Mouse (Mus musculus) neural tube, embryonic 14.5 days (tissue): ENCODE measurements around the gene Wscd2. TPM values are rescaled to one million over a fixed set of nuclear protein-coding genes. Genes with fewer than 3 reads are reported as not detected.

ENCODE experiments used
- ATAC-seq: fragments of 200-750 bp; cut with Nextera tagmentation; 2 replicates; pipeline ENCODE4 v1.8.0; 2017; ENCODE audit warnings: low read depth, mild to moderate bottlenecking, moderate TSS enrichment, moderate library complexity
- H3K27ac ChIP-seq: fragments of 300-500 bp; sonication (generic); 2 replicates; pipeline ENCODE4 v1.5.1; 2014; ENCODE audit warnings: low read depth, mild to moderate bottlenecking, control low read depth, low read length, moderate library complexity, mixed read lengths
- H3K27me3 ChIP-seq: fragments of 300-500 bp; sonication (generic); 2 replicates; pipeline ENCODE4 v1.6.1; 2014; ENCODE audit warnings: low read length; ENCODE audit not compliant: control insufficient read depth, insufficient read depth
- H3K36me3 ChIP-seq: fragments of 300-500 bp; sonication (generic); 2 replicates; pipeline ENCODE4 v1.6.1; 2014; ENCODE audit warnings: low read length, mixed read lengths; ENCODE audit not compliant: control insufficient read depth, insufficient read depth
- H3K4me1 ChIP-seq: fragments of 300-500 bp; sonication (generic); 2 replicates; pipeline ENCODE4 v1.6.1; 2014; ENCODE audit warnings: low read length; ENCODE audit not compliant: control insufficient read depth, insufficient read depth
- H3K4me2 ChIP-seq: fragments of 300-500 bp; sonication (generic); 2 replicates; pipeline ENCODE4 v1.6.1; 2014; ENCODE audit warnings: mild to moderate bottlenecking, low read depth, low read length, control low read depth
- H3K4me3 ChIP-seq: fragments of 300-500 bp; sonication (generic); 2 replicates; pipeline ENCODE4 v1.5.1; 2014; ENCODE audit warnings: low read depth, low read length, control low read depth, mixed read lengths
- H3K9ac ChIP-seq: fragments of 300-500 bp; sonication (generic); replicated peaks from 2 replicates; pipeline ENCODE4 v1.6.1; 2014; ENCODE audit warnings: low read depth, mild to moderate bottlenecking, control low read depth, low read length, mixed read lengths
- H3K9me3 ChIP-seq: fragments of 300-500 bp; sonication (generic); 2 replicates; pipeline ENCODE4 v1.6.1; 2016; ENCODE audit warnings: low read length; ENCODE audit not compliant: control insufficient read depth
- WGBS: fragments of 180-500 bp; shearing (Covaris S2); extraction: QIAGEN DNeasy Blood & Tissue Kit; methylation state at CpG from one replicate; pipeline ENCODE4 v1.1.7; 2014; 5-methylcytosine and 5-hydroxymethylcytosine counted together
- polyA plus RNA-seq: library from polyadenylated mRNA; unstranded; fragments of >200 nt; fragmentation: Nextera tagmentation; extraction: Ambion mirVana; gene quantifications from 2 replicates; pipeline ENCODE4 v1.2.1, GENCODE M21; 2014

The Wscd2 gene
- 19.9 and 20.3 TPM in 2 replicates for polyA plus RNA-seq

DNA sequence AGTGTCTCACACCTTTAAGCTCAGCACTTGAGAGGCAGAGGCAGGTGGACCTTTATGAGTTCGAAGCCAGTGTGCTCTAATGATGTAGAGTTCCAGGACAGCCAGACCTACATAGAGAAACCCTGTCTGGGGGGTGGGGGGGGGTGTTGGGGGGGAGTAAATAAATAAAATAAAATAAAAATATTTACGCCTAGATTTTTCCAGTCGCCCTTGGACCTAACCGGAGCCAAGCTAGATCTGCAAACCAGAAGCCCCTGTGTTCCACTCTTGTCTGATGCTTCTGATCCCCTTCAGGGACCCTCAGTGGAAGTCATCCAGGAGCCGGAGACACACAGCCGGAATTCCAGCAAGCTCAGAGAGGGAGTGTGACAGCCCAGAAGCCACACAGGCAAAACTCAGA is at the start of gene Wscd2:
Gene Wscd2 (plus strand): TSS at position 301 of the 400 bp plus-strand sequence.
- Histone ChIP-seq H3K9me3 (no peaks in the 10 kb centered on the region), H3K4me3 (peak within 1 kb of the TSS; percentile 75), H3K9ac (peak within 1 kb of the TSS; percentile 91), H3K36me3 (no peaks in the 10 kb centered on the region), H3K27ac (peak within 1 kb of the TSS; percentile 85), H3K27me3 (no peaks in the 10 kb centered on the region), H3K4me2 (peak within 1 kb of the TSS; percentile 65), H3K4me1 (peaks cover 25% of the 10 kb centered on the region)
- ATAC-seq: 0 out of 2 replicates have a peak, but pooled peaks have one; percentile 23
- WGBS: 59% methylated on average over 6 of the region's 6 CpGs

DNA sequence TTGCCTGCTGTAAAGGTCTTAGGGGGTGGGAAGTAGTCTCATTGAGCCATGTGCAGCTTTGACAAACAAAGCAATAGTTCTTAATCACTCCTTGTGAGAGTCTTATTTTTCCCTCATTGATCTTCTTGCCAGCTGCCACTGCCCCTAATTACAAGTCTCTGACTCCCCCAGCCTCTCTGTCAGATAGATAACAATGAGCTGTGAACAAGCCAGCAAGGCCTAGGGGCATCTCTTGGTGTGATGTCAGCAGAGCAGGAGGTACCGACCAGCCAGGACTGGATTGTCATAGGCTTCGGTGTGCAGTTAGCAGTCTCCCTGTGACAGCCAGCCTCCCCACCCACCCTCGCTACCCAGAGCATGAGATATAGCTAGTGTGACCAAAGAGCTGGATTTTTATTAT is 48.0 kb upstream of the Wscd2 start:
- H3K36me3 ChIP-seq: no peaks in the 10 kb centered on the region
- H3K27ac ChIP-seq: peak overlapping the region; percentile 40; the same call in 1 of the 2 replicates
- H3K4me1 ChIP-seq: peaks cover 8% of the 10 kb centered on the region; the same call in 1 of the 2 replicates
- no peaks in the 10 kb centered on the region for H3K27me3 ChIP-seq
- H3K9me3 ChIP-seq: no peaks in the 10 kb centered on the region
- peak overlapping the region; percentile 34; the same call in 1 of the 2 replicates for H3K9ac ChIP-seq
- no peak overlapping the region for H3K4me3 ChIP-seq
- WGBS: 22% methylated on average over 3 of the region's 3 CpGs
- no peak overlapping the region for H3K4me2 ChIP-seq
- ATAC-seq: peak; percentile 46; the same call in 1 of the 2 replicates

GRCm38 (mm10) chr5:113448023-113448734 is 42.0 kb upstream of the Wscd2 start:
- peak; percentile 88 for ATAC-seq
- Histone ChIP-seq H3K4me2 (no peak overlapping the region), H3K9ac (no peak overlapping the region), H3K4me1 (peaks cover 12% of the 10 kb centered on the region), H3K36me3 (no peaks in the 10 kb centered on the region), H3K27me3 (no peaks in the 10 kb centered on the region), H3K27ac (peak overlapping the region; percentile 60), H3K9me3 (no peaks in the 10 kb centered on the region), H3K4me3 (no peak overlapping the region)
- 10% methylated on average over 9 of the region's 9 CpGs for WGBS

GRCm38 (mm10) chr5:113449336-113449735 is 40.8 kb upstream of the Wscd2 start:
- Histone ChIP-seq H3K36me3 (no peaks in the 10 kb centered on the region), H3K27ac (no peak overlapping the region), H3K27me3 (no peaks in the 10 kb centered on the region), H3K4me1 (peaks cover 12% of the 10 kb centered on the region), H3K4me2 (no peak overlapping the region), H3K9ac (no peak overlapping the region), H3K4me3 (no peak overlapping the region), H3K9me3 (no peaks in the 10 kb centered on the region)
- no peak for ATAC-seq
- 60% methylated on average over 3 of the region's 3 CpGs for WGBS

- H3K9me3 ChIP-seq: no peaks in the 10 kb centered on the region
- H3K27ac ChIP-seq: no peak overlapping the region
- no peak overlapping the region for H3K4me2 ChIP-seq
- H3K4me3 ChIP-seq: no peak overlapping the region
- H3K36me3 ChIP-seq: no peaks in the 10 kb centered on the region
- H3K4me1 ChIP-seq: peaks cover 12% of the 10 kb centered on the region
- no peak for ATAC-seq
- 0% methylated on average over 1 of the region's 1 CpGs for WGBS
- H3K9ac ChIP-seq: no peak overlapping the region
- H3K27me3 ChIP-seq: no peaks in the 10 kb centered on the region
Measured at GRCm38 (mm10) chr5:113452691-113453090, 37.4 kb upstream of the Wscd2 start.

- Histone ChIP-seq H3K36me3 (no peaks in the 10 kb centered on the region), H3K4me2 (no peak overlapping the region), H3K9ac (no peak overlapping the region), H3K27ac (no peak overlapping the region; the same call in 1 of the 2 replicates), H3K27me3 (no peaks in the 10 kb centered on the region), H3K4me1 (peaks cover 11% of the 10 kb centered on the region), H3K9me3 (no peaks in the 10 kb centered on the region), H3K4me3 (no peak overlapping the region)
- 1% methylated on average over 4 of the region's 4 CpGs for WGBS
- no peak for ATAC-seq
Measured at GRCm38 (mm10) chr5:113453356-113453755, 36.8 kb upstream of the Wscd2 start.

DNA sequence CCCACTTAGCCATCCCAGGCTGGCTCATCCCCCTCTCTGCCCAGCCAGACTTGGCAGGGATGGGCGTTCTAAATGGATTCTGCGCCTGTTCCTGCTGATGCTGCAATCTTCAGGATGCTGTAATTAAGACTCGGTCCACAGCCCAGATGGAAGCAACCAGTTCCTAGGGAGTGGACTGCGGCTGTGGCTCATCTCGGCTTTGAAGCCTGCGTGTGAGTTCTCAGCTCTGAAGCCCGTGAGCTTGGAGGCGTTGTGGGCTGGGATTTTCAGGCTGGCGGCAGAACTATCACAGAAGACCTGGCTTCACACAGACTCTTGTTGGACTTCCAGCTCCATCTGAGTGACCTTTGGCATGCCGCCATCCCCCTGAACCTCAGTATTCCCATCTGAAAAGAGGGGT is 34.1 kb upstream of the Wscd2 start:
- H3K27ac ChIP-seq: no peak overlapping the region
- H3K9me3 ChIP-seq: no peaks in the 10 kb centered on the region
- 79% methylated on average over 10 of the region's 10 CpGs for WGBS
- peaks cover 8% of the 10 kb centered on the region; the same call in 1 of the 2 replicates for H3K4me1 ChIP-seq
- no peak overlapping the region for H3K4me3 ChIP-seq
- no peak overlapping the region for H3K4me2 ChIP-seq
- H3K27me3 ChIP-seq: no peaks in the 10 kb centered on the region
- no peak; the same call in 1 of the 2 replicates for ATAC-seq
- no peak overlapping the region for H3K9ac ChIP-seq
- no peaks in the 10 kb centered on the region for H3K36me3 ChIP-seq

- WGBS: 89% methylated on average over 4 of the region's 4 CpGs
- no peak overlapping the region for H3K4me2 ChIP-seq
- no peak overlapping the region for H3K27ac ChIP-seq
- H3K36me3 ChIP-seq: no peaks in the 10 kb centered on the region
- H3K9ac ChIP-seq: no peak overlapping the region
- H3K27me3 ChIP-seq: no peaks in the 10 kb centered on the region
- H3K9me3 ChIP-seq: no peaks in the 10 kb centered on the region
- H3K4me3 ChIP-seq: no peak overlapping the region
- ATAC-seq: no peak
- H3K4me1 ChIP-seq: peaks cover 13% of the 10 kb centered on the region
Measured at GRCm38 (mm10) chr5:113456756-113457155, 33.4 kb upstream of the Wscd2 start.

DNA sequence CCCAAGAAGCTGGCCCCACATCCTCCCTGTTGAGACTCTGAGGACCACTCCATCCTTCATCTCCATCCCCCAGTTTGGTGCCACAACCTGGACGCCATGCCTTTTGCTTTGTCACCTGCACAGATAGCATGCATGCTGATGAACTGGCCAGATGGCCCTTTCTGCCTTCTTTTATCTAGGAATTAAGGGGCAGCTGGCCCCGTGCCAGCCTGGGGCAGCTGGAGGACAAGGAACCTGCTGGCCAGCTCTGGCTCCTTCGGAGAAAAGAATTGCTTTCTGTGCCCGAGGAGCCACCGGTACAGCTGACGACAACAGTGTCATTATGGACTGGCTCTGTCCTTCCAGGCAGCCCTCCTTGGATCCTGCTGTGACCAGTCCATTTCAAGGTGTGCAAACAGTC is 32.9 kb upstream of the Wscd2 start:
- no peak overlapping the region for H3K27ac ChIP-seq
- H3K9ac ChIP-seq: no peak overlapping the region
- ATAC-seq: no peak
- H3K9me3 ChIP-seq: no peaks in the 10 kb centered on the region
- H3K36me3 ChIP-seq: no peaks in the 10 kb centered on the region
- H3K4me2 ChIP-seq: no peak overlapping the region
- WGBS: 30% methylated on average over 6 of the region's 6 CpGs
- no peaks in the 10 kb centered on the region for H3K27me3 ChIP-seq
- peaks cover 18% of the 10 kb centered on the region for H3K4me1 ChIP-seq
- no peak overlapping the region for H3K4me3 ChIP-seq
